Mouse (Mus musculus): ENCODE results near the gene Tmem59.

- TF ChIP-seq CTCF (IDR thresholded peaks at IDR 0.05; ENCODE audit: low read depth), result no peak
- no peak for TF ChIP-seq EP300 (IDR thresholded peaks at IDR 0.05; ENCODE audit: low read depth)
These were observed 67.2 kb downstream of the Tmem59 start for GRCm38 (mm10) chr4:107245368-107245767.
